Mouse (Mus musculus): ENCODE measurements around the gene Nhsl2. TPM values are rescaled to one million over a fixed set of nuclear protein-coding genes. Genes with fewer than 3 reads are reported as not detected.

The Nhsl2 gene
- total and polyA plus RNA-seq, 2 experiments, result 0.27 to 0.46 TPM

GRCm38 (mm10) chrX:102059437-102059836 is 210.3 kb downstream of the Nhsl2 start:
- H3K4me3 ChIP-seq (ENCODE audit: insufficient read depth, low read depth, low read length), result no peak overlapping the region
- H3K27ac ChIP-seq (replicated peaks; ENCODE audit: insufficient read depth, low read depth, low read length), result no peak overlapping the region
- H3K27me3 ChIP-seq (ENCODE audit: control insufficient read depth, insufficient read depth, low read length), result no peaks in the 10 kb centered on the region
- 53% methylated on average over 9 of the region's 9 CpGs for WGBS
- H3K9ac ChIP-seq (ENCODE audit: low read depth, low read length), result no peak overlapping the region
- peak; percentile 27 for DNase-seq (ENCODE audit: extremely low read depth, low read depth, low spot score)
- H3K79me2 ChIP-seq (ENCODE audit: control insufficient read depth, insufficient read depth, low read length), result no peaks in the 10 kb centered on the region
- H3K36me3 ChIP-seq (ENCODE audit: control insufficient read depth, insufficient read depth, low read length), result no peaks in the 10 kb centered on the region
- H3K4me1 ChIP-seq (ENCODE audit: control insufficient read depth, insufficient read depth, low read length), result no peaks in the 10 kb centered on the region; the same call in 1 of the 2 replicates
- TF ChIP-seq CTCF (IDR thresholded peaks at IDR 0.05; ENCODE audit: low read depth, low read length) (peak; percentile 43; the same call in 1 of the 2 replicates), POLR2A (IDR thresholded peaks at IDR 0.05; ENCODE audit: extremely low read depth, insufficient read depth, low read length) (no peak)

- H3K79me2 ChIP-seq (ENCODE audit: control insufficient read depth, insufficient read depth, low read length), result no peaks in the 10 kb centered on the region
- H3K9ac ChIP-seq (ENCODE audit: low read depth, low read length), result no peak overlapping the region
- no peaks in the 10 kb centered on the region for H3K27me3 ChIP-seq (ENCODE audit: control insufficient read depth, insufficient read depth, low read length)
- DNase-seq (ENCODE audit: extremely low read depth, low read depth, low spot score), result no peak
- H3K4me3 ChIP-seq (ENCODE audit: insufficient read depth, low read depth, low read length), result no peak overlapping the region
- 82% methylated on average over 5 of the region's 5 CpGs for WGBS
- no peak overlapping the region for H3K27ac ChIP-seq (replicated peaks; ENCODE audit: insufficient read depth, low read depth, low read length)
- H3K4me1 ChIP-seq (ENCODE audit: control insufficient read depth, insufficient read depth, low read length), result no peaks in the 10 kb centered on the region; the same call in 1 of the 2 replicates
- TF ChIP-seq POLR2A (IDR thresholded peaks at IDR 0.05; ENCODE audit: extremely low read depth, insufficient read depth, low read length) (no peak), CTCF (IDR thresholded peaks at IDR 0.05; ENCODE audit: low read depth, low read length) (no peak)
- no peaks in the 10 kb centered on the region for H3K36me3 ChIP-seq (ENCODE audit: control insufficient read depth, insufficient read depth, low read length)
Observed at GRCm38 (mm10) chrX:102060243-102060642, 211.1 kb downstream of the Nhsl2 start.

DNA sequence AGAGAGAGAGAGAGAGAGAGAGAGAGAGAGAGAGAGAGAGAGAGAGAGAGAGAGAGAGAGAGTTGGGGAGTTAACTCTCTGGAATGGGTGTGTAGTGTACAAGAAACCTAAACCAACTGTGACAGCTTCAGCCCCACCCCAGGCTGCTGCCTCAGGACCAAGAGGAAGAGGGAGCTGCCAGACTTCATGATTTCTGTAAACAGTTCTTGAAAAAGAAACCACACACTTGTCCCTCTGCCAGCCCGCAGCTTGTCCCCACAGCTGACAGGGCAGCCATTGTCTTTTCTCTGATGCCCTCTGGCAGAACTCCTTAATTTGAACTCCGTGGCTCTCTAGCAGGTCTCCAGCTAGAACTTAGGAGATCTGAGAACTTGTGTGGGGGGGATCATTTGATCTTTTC is 211.7 kb downstream of the Nhsl2 start:
- Histone ChIP-seq H3K27me3 (ENCODE audit: control insufficient read depth, insufficient read depth, low read length) (no peaks in the 10 kb centered on the region), H3K36me3 (ENCODE audit: control insufficient read depth, insufficient read depth, low read length) (no peaks in the 10 kb centered on the region), H3K4me3 (ENCODE audit: insufficient read depth, low read depth, low read length) (no peak overlapping the region), H3K4me1 (ENCODE audit: control insufficient read depth, insufficient read depth, low read length) (no peaks in the 10 kb centered on the region; the same call in 1 of the 2 replicates), H3K79me2 (ENCODE audit: control insufficient read depth, insufficient read depth, low read length) (no peaks in the 10 kb centered on the region), H3K9ac (ENCODE audit: low read depth, low read length) (no peak overlapping the region), H3K27ac (replicated peaks; ENCODE audit: insufficient read depth, low read depth, low read length) (no peak overlapping the region)
- no peak for TF ChIP-seq CTCF (IDR thresholded peaks at IDR 0.05; ENCODE audit: low read depth, low read length)
- WGBS, result 44% methylated on average over 2 of the region's 2 CpGs
- DNase-seq (ENCODE audit: extremely low read depth, low read depth, low spot score), result peak; percentile 15

DNA sequence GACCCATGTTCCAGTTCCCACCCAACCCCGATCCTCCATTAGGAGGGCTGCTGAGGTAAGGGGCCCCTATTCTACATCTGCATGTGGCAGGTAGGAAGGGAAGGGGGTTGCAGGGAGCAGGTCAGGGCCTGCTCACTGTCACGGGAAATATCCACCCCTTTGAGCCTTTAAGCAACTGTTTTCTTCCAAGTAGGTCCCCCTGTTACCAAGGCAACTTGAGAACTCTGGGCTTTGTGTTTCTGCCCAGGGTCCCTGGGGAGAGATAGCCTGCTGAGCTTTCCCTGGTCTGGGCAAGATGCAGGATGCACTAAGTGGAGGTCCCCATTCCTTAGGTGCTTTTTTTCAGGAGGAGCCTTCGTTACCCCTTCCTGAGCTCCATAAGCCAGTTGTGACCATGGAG is 214.9 kb downstream of the Nhsl2 start:
- no peak overlapping the region for H3K9ac ChIP-seq (ENCODE audit: low read depth, low read length)
- 78% methylated on average over 3 of the region's 3 CpGs for WGBS
- DNase-seq (ENCODE audit: extremely low read depth, low read depth, low spot score), result no peak
- no peaks in the 10 kb centered on the region for H3K36me3 ChIP-seq (ENCODE audit: control insufficient read depth, insufficient read depth, low read length)
- no peaks in the 10 kb centered on the region for H3K79me2 ChIP-seq (ENCODE audit: control insufficient read depth, insufficient read depth, low read length)
- TF ChIP-seq POLR2A (IDR thresholded peaks at IDR 0.05; ENCODE audit: extremely low read depth, insufficient read depth, low read length), result no peak
- no peak for TF ChIP-seq CTCF (IDR thresholded peaks at IDR 0.05; ENCODE audit: low read depth, low read length)
- H3K27ac ChIP-seq (replicated peaks; ENCODE audit: insufficient read depth, low read depth, low read length), result no peak overlapping the region
- no peaks in the 10 kb centered on the region; the same call in 1 of the 2 replicates for H3K4me1 ChIP-seq (ENCODE audit: control insufficient read depth, insufficient read depth, low read length)
- H3K4me3 ChIP-seq (ENCODE audit: insufficient read depth, low read depth, low read length), result no peak overlapping the region
- no peaks in the 10 kb centered on the region for H3K27me3 ChIP-seq (ENCODE audit: control insufficient read depth, insufficient read depth, low read length)

- no peaks in the 10 kb centered on the region for H3K27me3 ChIP-seq (ENCODE audit: control insufficient read depth, insufficient read depth, low read length)
- no peak overlapping the region for H3K4me3 ChIP-seq (ENCODE audit: insufficient read depth, low read depth, low read length)
- 65% methylated on average over 4 of the region's 4 CpGs for WGBS
- H3K4me1 ChIP-seq (ENCODE audit: control insufficient read depth, insufficient read depth, low read length), result no peaks in the 10 kb centered on the region; the same call in 1 of the 2 replicates
- DNase-seq (ENCODE audit: extremely low read depth, low read depth, low spot score), result no peak
- H3K36me3 ChIP-seq (ENCODE audit: control insufficient read depth, insufficient read depth, low read length), result no peaks in the 10 kb centered on the region
- no peak overlapping the region for H3K27ac ChIP-seq (replicated peaks; ENCODE audit: insufficient read depth, low read depth, low read length)
- no peak for TF ChIP-seq CTCF (IDR thresholded peaks at IDR 0.05; ENCODE audit: low read depth, low read length)
- no peak for TF ChIP-seq POLR2A (IDR thresholded peaks at IDR 0.05; ENCODE audit: extremely low read depth, insufficient read depth, low read length)
- H3K9ac ChIP-seq (ENCODE audit: low read depth, low read length), result no peak overlapping the region
- no peaks in the 10 kb centered on the region for H3K79me2 ChIP-seq (ENCODE audit: control insufficient read depth, insufficient read depth, low read length)
Observed at GRCm38 (mm10) chrX:102065213-102065775, 216.1 kb downstream of the Nhsl2 start.

DNA sequence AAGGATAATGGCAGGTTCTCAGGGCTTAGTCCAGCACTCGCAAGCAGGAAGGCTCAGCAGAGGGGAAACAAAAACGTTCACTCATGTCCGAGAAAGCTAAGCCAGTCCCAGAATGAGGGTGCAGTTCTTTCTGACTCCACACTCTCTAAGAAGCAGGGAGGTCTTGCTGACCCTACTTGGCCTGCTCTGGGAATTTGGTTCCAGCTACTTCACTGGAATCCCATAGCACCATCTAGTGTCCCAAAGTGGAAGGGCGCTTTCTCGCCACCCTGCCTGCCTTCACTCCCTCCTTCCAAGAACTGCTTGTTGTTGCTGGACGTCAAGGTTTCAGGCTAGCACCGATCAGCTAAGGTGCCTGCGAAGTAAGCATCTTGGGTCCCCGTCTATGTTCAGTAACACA is 216.9 kb downstream of the Nhsl2 start:
- TF ChIP-seq POLR2A (IDR thresholded peaks at IDR 0.05; ENCODE audit: extremely low read depth, insufficient read depth, low read length), result no peak
- peak; percentile 78 for TF ChIP-seq CTCF (IDR thresholded peaks at IDR 0.05; ENCODE audit: low read depth, low read length)
- WGBS, result 19% methylated on average over 9 of the region's 9 CpGs
- DNase-seq (ENCODE audit: extremely low read depth, low read depth, low spot score), result peak; percentile 29
- Histone ChIP-seq H3K36me3 (ENCODE audit: control insufficient read depth, insufficient read depth, low read length) (no peaks in the 10 kb centered on the region), H3K27ac (replicated peaks; ENCODE audit: insufficient read depth, low read depth, low read length) (no peak overlapping the region), H3K4me1 (ENCODE audit: control insufficient read depth, insufficient read depth, low read length) (no peaks in the 10 kb centered on the region; the same call in 1 of the 2 replicates), H3K4me3 (ENCODE audit: insufficient read depth, low read depth, low read length) (no peak overlapping the region), H3K9ac (ENCODE audit: low read depth, low read length) (no peak overlapping the region), H3K27me3 (ENCODE audit: control insufficient read depth, insufficient read depth, low read length) (peaks cover 3% of the 10 kb centered on the region; the same call in 1 of the 2 replicates), H3K79me2 (ENCODE audit: control insufficient read depth, insufficient read depth, low read length) (no peaks in the 10 kb centered on the region)
